Mouse (Mus musculus) midbrain, postnatal 0 days (tissue): ENCODE measurements at regions not wholly inside any gene's neighbourhood (a gene's known extent, or its start where the extent isn't known, plus 50 kb on each side); places are given as distances from the start of the nearest gene placed in this dataset.

Experiments
- ATAC-seq: fragments of 200-750 bp; cut with Nextera tagmentation; 2 replicates; pipeline ENCODE4 v1.8.0; 2017; ENCODE audit warnings: moderate number of reproducible peaks, mild to moderate bottlenecking, moderate TSS enrichment, moderate library complexity; ENCODE audit not compliant: low FRiP score
- DNase-seq: peaks from one replicate; pipeline ENCODE4 v3.0.0-alpha.2; 2015; ENCODE audit warnings: low spot score
- H3K27ac ChIP-seq: fragments of 300-500 bp; sonication (generic); 2 replicates; pipeline ENCODE4 v1.5.1; 2014; ENCODE audit warnings: low read depth, mild to moderate bottlenecking, low read length, mixed read lengths
- H3K27me3 ChIP-seq: fragments of 300-500 bp; sonication (generic); 2 replicates; pipeline ENCODE4 v1.6.1; 2014; ENCODE audit warnings: low read length, control low read depth, mixed read lengths; ENCODE audit not compliant: insufficient read depth
- H3K36me3 ChIP-seq: fragments of 300-500 bp; sonication (generic); 2 replicates; pipeline ENCODE4 v1.6.1; 2014; ENCODE audit warnings: low read length, control low read depth, mixed read lengths; ENCODE audit not compliant: insufficient read depth
- H3K4me1 ChIP-seq: fragments of 300-500 bp; sonication (generic); 2 replicates; pipeline ENCODE4 v1.6.1; 2014; ENCODE audit warnings: mild to moderate bottlenecking, control low read depth, antibody characterized with exemption, low read length, mixed read lengths; ENCODE audit not compliant: insufficient read depth
- H3K4me2 ChIP-seq: fragments of 300-500 bp; sonication (generic); 2 replicates; pipeline ENCODE4 v1.6.1; 2014; ENCODE audit warnings: low read depth, mild to moderate bottlenecking, low read length, mixed read lengths; ENCODE audit not compliant: poor library complexity, severe bottlenecking
- H3K4me3 ChIP-seq: fragments of 300-500 bp; sonication (generic); 2 replicates; pipeline ENCODE4 v1.5.1; 2014; ENCODE audit warnings: low read depth, mild to moderate bottlenecking, low read length, moderate library complexity
- H3K9ac ChIP-seq: fragments of 300-500 bp; sonication (generic); replicated peaks from 2 replicates; pipeline ENCODE4 v1.6.1; 2014; ENCODE audit warnings: mild to moderate bottlenecking, low read length, moderate library complexity, mixed read lengths; ENCODE audit not compliant: poor library complexity, severe bottlenecking
- H3K9me3 ChIP-seq: fragments of 300-500 bp; sonication (generic); 2 replicates; pipeline ENCODE4 v1.6.1; 2016; ENCODE audit warnings: low read length, control low read depth
- CTCF ChIP-seq: IDR thresholded peaks from 2 replicates; pipeline ENCODE4 v1.5.1; 2016; ENCODE audit warnings: antibody characterized with exemption, mild to moderate bottlenecking
- WGBS: fragments of 180-500 bp; shearing (Covaris S2); extraction: QIAGEN DNeasy Blood & Tissue Kit; methylation state at CpG from one replicate; pipeline ENCODE4 v1.1.7; 2014; 5-methylcytosine and 5-hydroxymethylcytosine counted together

GRCm38 (mm10) chr8:78162763-78163508 lies 50.2 kb upstream of the Ttc29 start:
- Histone ChIP-seq H3K9me3 (no peaks in the 10 kb centered on the region), H3K4me1 (no peaks in the 10 kb centered on the region), H3K27me3 (no peaks in the 10 kb centered on the region), H3K36me3 (no peaks in the 10 kb centered on the region), H3K4me2 (no peak overlapping the region), H3K4me3 (no peak overlapping the region), H3K9ac (no peak overlapping the region), H3K27ac (no peak overlapping the region)
- WGBS = 96% methylated on average over 5 of the region's 5 CpGs
- no peak for TF ChIP-seq CTCF
- DNase-seq = no peak
- ATAC-seq = no peak
